Mouse (Mus musculus): ENCODE data around the gene Samhd1.

Samhd1 gene

GRCm38 (mm10) chr2:157072316-157072990 is 62.6 kb downstream of the Samhd1 start:
- no peak for DNase-seq (ENCODE audit: low spot score)

GRCm38 (mm10) chr2:157071556-157071955 is 63.5 kb downstream of the Samhd1 start:
- DNase-seq (ENCODE audit: low spot score), result no peak

- no peak for DNase-seq (ENCODE audit: low spot score)
Measured at GRCm38 (mm10) chr2:157070365-157070764, 64.7 kb downstream of the Samhd1 start.

GRCm38 (mm10) chr2:157069755-157070315 is 65.2 kb downstream of the Samhd1 start:
- DNase-seq (ENCODE audit: low spot score), result no peak

GRCm38 (mm10) chr2:157069355-157069735 is 65.7 kb downstream of the Samhd1 start:
- no peak for DNase-seq (ENCODE audit: low spot score)

GRCm38 (mm10) chr2:157068701-157069354 is 66.2 kb downstream of the Samhd1 start:
- DNase-seq (ENCODE audit: low spot score), result no peak

GRCm38 (mm10) chr2:157066731-157067430 is 68.2 kb downstream of the Samhd1 start:
- no peak for DNase-seq (ENCODE audit: low spot score)

- DNase-seq (ENCODE audit: low spot score), result no peak
Measured at GRCm38 (mm10) chr2:157065879-157066226, 69.2 kb downstream of the Samhd1 start.

GRCm38 (mm10) chr2:157064978-157065878 is 69.8 kb downstream of the Samhd1 start:
- DNase-seq (ENCODE audit: low spot score), result no peak

- DNase-seq (ENCODE audit: low spot score), result no peak
Measured at GRCm38 (mm10) chr2:157064136-157064535, 70.9 kb downstream of the Samhd1 start.

GRCm38 (mm10) chr2:157063241-157063700 is 71.8 kb downstream of the Samhd1 start:
- DNase-seq (ENCODE audit: low spot score), result no peak

GRCm38 (mm10) chr2:157060557-157061305 is 74.3 kb downstream of the Samhd1 start:
- DNase-seq (ENCODE audit: low spot score), result no peak

- DNase-seq (ENCODE audit: low spot score), result no peak
Measured at GRCm38 (mm10) chr2:157060037-157060436, 75.0 kb downstream of the Samhd1 start.

GRCm38 (mm10) chr2:157059166-157059565 is 75.9 kb downstream of the Samhd1 start:
- DNase-seq (ENCODE audit: low spot score), result no peak

GRCm38 (mm10) chr2:157058342-157058998 is 76.6 kb downstream of the Samhd1 start:
- no peak for DNase-seq (ENCODE audit: low spot score)

GRCm38 (mm10) chr2:157057758-157058157 is 77.3 kb downstream of the Samhd1 start:
- no peak for DNase-seq (ENCODE audit: low spot score)

GRCm38 (mm10) chr2:157057186-157057585 is 77.9 kb downstream of the Samhd1 start:
- DNase-seq (ENCODE audit: low spot score), result no peak

- DNase-seq (ENCODE audit: low spot score), result no peak
Measured at GRCm38 (mm10) chr2:157055721-157056120, 79.3 kb downstream of the Samhd1 start.

- no peak for DNase-seq (ENCODE audit: low spot score)
Measured at GRCm38 (mm10) chr2:157054816-157055215, 80.2 kb downstream of the Samhd1 start.

GRCm38 (mm10) chr2:157054297-157054696 is 80.8 kb downstream of the Samhd1 start:
- DNase-seq (ENCODE audit: low spot score), result no peak

Measured in layer of hippocampus, adult 9-10 months (tissue).